Comparison of ENCODE assay signal across 12 mouse cellular contexts in the genomic region with DNA sequence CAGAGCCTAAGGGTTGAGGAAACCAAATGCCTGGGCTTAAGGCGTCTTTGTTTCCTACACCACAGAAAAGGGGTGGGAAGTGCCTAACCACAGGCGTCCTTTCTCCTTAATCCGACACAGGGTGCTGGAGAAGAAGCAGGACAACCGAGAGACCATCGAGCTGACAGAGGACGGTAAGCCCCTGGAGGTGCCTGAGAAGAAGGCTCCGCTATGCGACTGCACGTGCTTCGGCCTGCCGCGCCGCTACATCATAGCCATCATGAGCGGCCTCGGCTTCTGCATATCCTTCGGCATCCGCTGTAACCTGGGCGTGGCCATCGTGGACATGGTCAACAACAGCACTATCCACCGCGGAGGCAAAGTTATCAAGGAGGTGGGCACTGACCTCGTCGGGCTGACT. TPM values are rescaled to one million over a fixed set of nuclear protein-coding genes. Genes with fewer than 3 reads are reported as not detected.
A peak's percentile ranks its signal among the peaks of the same experiment; 100 is the strongest.
DNase-seq lines count a peak whose midpoint lies in the region; ATAC-seq and TF ChIP-seq lines count a peak whose summit lies in the region.
"Had no signal": no experiment of that assay in that cellular context is flagged by ENCODE, and none has a peak within 500 bp of the region (broad histone marks: within the 10 kb centered on the region; RNA-seq: fewer than 3 reads in every experiment).

No protein-coding gene starts in this region.

- ATAC-seq in forebrain, postnatal 0 days = peak; percentile 10; the same call in 1 of the 2 replicates
- peak; percentile 37; the same call in 1 of the 2 replicates for ATAC-seq in midbrain, embryonic 13.5 days

- H3K9me3 ChIP-seq in forebrain, postnatal 0 days (ENCODE audit: low read length) = no peaks in the 10 kb centered on the region
- no peaks in the 10 kb centered on the region for H3K9me3 ChIP-seq in midbrain, embryonic 13.5 days
- H3K9me3 ChIP-seq: heart, embryonic 15.5 days had no signal

- no peaks in the 10 kb centered on the region for H3K36me3 ChIP-seq in forebrain, postnatal 0 days (ENCODE audit: insufficient read depth)
- H3K36me3 ChIP-seq in midbrain, embryonic 13.5 days = no peaks in the 10 kb centered on the region
- H3K36me3 ChIP-seq: heart, embryonic 15.5 days had no signal

- 3% methylated on average over 23 of the region's 23 CpGs for WGBS in forebrain, postnatal 0 days
- under 1% methylated on average over 23 of the region's 23 CpGs for WGBS in midbrain, embryonic 13.5 days

- peaks cover 9% of the 10 kb centered on the region for H3K27me3 ChIP-seq in forebrain, postnatal 0 days (ENCODE audit: insufficient read depth, low read length)
- H3K27me3 ChIP-seq in midbrain, embryonic 13.5 days = peaks cover 76% of the 10 kb centered on the region

- H3K9ac ChIP-seq in forebrain, postnatal 0 days = peak overlapping the region; percentile 57
- H3K9ac ChIP-seq in midbrain, embryonic 13.5 days (replicated peaks) = peak overlapping the region; percentile 82
- H3K9ac ChIP-seq: heart, embryonic 15.5 days had no signal

- H3K4me3 ChIP-seq in forebrain, postnatal 0 days (ENCODE audit: low read depth, low read length) = peak overlapping the region; percentile 41
- H3K4me3 ChIP-seq in midbrain, embryonic 13.5 days (replicated peaks) = peak overlapping the region; percentile 55
- H3K4me3 ChIP-seq: heart, embryonic 15.5 days had no signal

- TF ChIP-seq CTCF in forebrain, postnatal 0 days (IDR thresholded peaks at IDR 0.05; ENCODE audit: low read depth) = no peak

- DNase-seq in cerebellum, postnatal 25 days = peak; percentile 22 to 34
- no peak for DNase-seq in cerebellum, adult 9-11 months
- peak; percentile 4 for DNase-seq in R1 (ENCODE audit: low read depth, low spot score)
- peak; percentile 76 for DNase-seq in forebrain, postnatal 0 days
- no peak for DNase-seq in adrenal gland, postnatal 36 days
- no peak for DNase-seq in layer of hippocampus, adult 18-20 months (ENCODE audit: low spot score in 2 of 2)
- DNase-seq in adrenal gland, adult 18-20 months (ENCODE audit: low spot score in 2 of 2) = no peak
- DNase-seq: kidney, postnatal 10 days; liver had no signal

- H3K4me2 ChIP-seq in forebrain, postnatal 0 days (ENCODE audit: low read depth) = peak overlapping the region; percentile 52
- H3K4me2 ChIP-seq in midbrain, embryonic 13.5 days (replicated peaks) = peak overlapping the region; percentile 66
- H3K4me2 ChIP-seq: heart, embryonic 15.5 days had no signal

- peak overlapping the region; percentile 84 for H3K27ac ChIP-seq in forebrain, postnatal 0 days (ENCODE audit: low read depth, low read length)
- H3K27ac ChIP-seq in midbrain, embryonic 13.5 days = peak overlapping the region; percentile 97
- H3K27ac ChIP-seq: heart, embryonic 15.5 days; macrophage had no signal

- no peaks in the 10 kb centered on the region for H3K4me1 ChIP-seq in forebrain, postnatal 0 days (ENCODE audit: insufficient read depth)
- H3K4me1 ChIP-seq in midbrain, embryonic 13.5 days (replicated peaks) = peaks cover 11% of the 10 kb centered on the region
- H3K4me1 ChIP-seq: heart, embryonic 15.5 days had no signal

RNA-seq across cellular contexts. Expression of gene Slc17a6, which starts 3.4 kb away (rescaled TPM):
- 66.2 and 92.0 TPM in 2 replicates for total RNA-seq in forebrain, postnatal 0 days (2014; rRNA removed)
- 27.8 and 54.8 TPM in 2 replicates for polyA plus RNA-seq in forebrain, postnatal 0 days (2015; fragmentation: Nextera tagmentation; extraction: Ambion mirVana)
- 76.8 and 92.2 TPM in 2 replicates for polyA plus RNA-seq in midbrain, embryonic 13.5 days (2015; fragmentation: Nextera tagmentation; extraction: Ambion mirVana)
- total RNA-seq in adrenal gland, postnatal 36 days (2021) = under 1 TPM; 0.36 to 0.72 TPM
- 10 to 100 TPM; 13.9 to 15.2 TPM for total RNA-seq in layer of hippocampus, adult 18-20 months (2021)
- 1 to 10 TPM; 1.4 to 1.8 TPM for total RNA-seq in adrenal gland, adult 18-20 months (2021)
- polyA plus RNA-seq: macrophage had no signal

Comparison
In these comparisons a context has a peak if more than half of its experiments do, and no peak if none do; other contexts are left out.
1. DNase-seq: peak in cerebellum, postnatal 25 days (2 of 2), R1 (single experiment) and forebrain, postnatal 0 days (single experiment); none in cerebellum, adult 9-11 months (single experiment), adrenal gland, postnatal 36 days (0 of 2), layer of hippocampus, adult 18-20 months (0 of 2) and adrenal gland, adult 18-20 months (0 of 2).
2. RNA of gene Slc17a6, which starts 3.4 kb away (total RNA-seq): 66.2 to 92.0 TPM in forebrain, postnatal 0 days and 13.9 to 15.2 TPM in layer of hippocampus, adult 18-20 months; 1.4 to 1.8 TPM in adrenal gland, adult 18-20 months and 0.36 to 0.72 TPM in adrenal gland, postnatal 36 days; every median in the first group is over 4 times any median in the second.